11 mouse cellular contexts compared by ENCODE assay signal in genomic region chr14:120762733-120763132, GRCm38 (mm10).
DNase-seq lines count a peak whose midpoint lies in the region; ATAC-seq lines count a peak whose summit lies in the region.
"Had no signal": no experiment of that assay in that cellular context is flagged by ENCODE, and none has a peak within 500 bp of the region (broad histone marks: within the 10 kb centered on the region; RNA-seq: fewer than 3 reads in every experiment).

No protein-coding gene starts in this region.

- H3K4me3 ChIP-seq in neural tube, embryonic 15.5 days (replicated peaks): no peak overlapping the region
- H3K4me3 ChIP-seq: midbrain, embryonic 12.5 days had no signal

- no peak for ATAC-seq in neural tube, embryonic 15.5 days (ENCODE audit: low FRiP score)

- peak; percentile 44 for DNase-seq in heart, adult 8-10 months (ENCODE audit: low spot score)
- no peak for DNase-seq in heart, postnatal 25 days (ENCODE audit: low spot score)
- peak; percentile 16 for DNase-seq in urinary bladder, postnatal 14 days (ENCODE audit: low spot score)
- no peak for DNase-seq in urinary bladder, postnatal 4 days (ENCODE audit: low spot score in 2 of 2)
- DNase-seq in lung, postnatal 25 days (ENCODE audit: low spot score): peak; percentile 45
- no peak for DNase-seq in ovary, adult 18-20 months (ENCODE audit: low spot score)
- DNase-seq in thymus, postnatal 10 days (ENCODE audit: low spot score in 2 of 2): no peak
- DNase-seq: kidney, postnatal 14 days; thymus, adult 18-20 months had no signal

- no peak overlapping the region for H3K27ac ChIP-seq in neural tube, embryonic 15.5 days (replicated peaks)
- H3K27ac ChIP-seq: midbrain, embryonic 12.5 days had no signal

- H3K27me3 ChIP-seq in neural tube, embryonic 15.5 days (replicated peaks): no peaks in the 10 kb centered on the region
- H3K27me3 ChIP-seq: midbrain, embryonic 12.5 days had no signal

- H3K4me2 ChIP-seq in neural tube, embryonic 15.5 days: no peak overlapping the region
- H3K4me2 ChIP-seq: midbrain, embryonic 12.5 days had no signal

- 83% methylated on average over 11 of the region's 11 CpGs for whole genome bisulfite sequencing in neural tube, embryonic 15.5 days

- H3K36me3 ChIP-seq in neural tube, embryonic 15.5 days: no peaks in the 10 kb centered on the region
- H3K36me3 ChIP-seq: midbrain, embryonic 12.5 days had no signal

- H3K4me1 ChIP-seq in neural tube, embryonic 15.5 days: no peaks in the 10 kb centered on the region
- H3K4me1 ChIP-seq: midbrain, embryonic 12.5 days had no signal

- H3K9ac ChIP-seq in neural tube, embryonic 15.5 days (replicated peaks): no peak overlapping the region
- H3K9ac ChIP-seq: midbrain, embryonic 12.5 days had no signal

- intact Hi-C loops in heart, postnatal 25 days (cut with DNase I): loop anchor here (5.0 kb wide), 1 partner anchor 275 kb away; no protein-coding TSS in a partner anchor

- H3K9me3 ChIP-seq in neural tube, embryonic 15.5 days (replicated peaks): no peaks in the 10 kb centered on the region
- H3K9me3 ChIP-seq: midbrain, embryonic 12.5 days had no signal

Comparison
In these comparisons a context has a peak if more than half of its experiments do, and no peak if none do; other contexts are left out.
1. DNase-seq: peak in heart, adult 8-10 months (single experiment), urinary bladder, postnatal 14 days (single experiment) and lung, postnatal 25 days (single experiment); none in heart, postnatal 25 days (single experiment), urinary bladder, postnatal 4 days (0 of 2), ovary, adult 18-20 months (single experiment) and thymus, postnatal 10 days (0 of 2).